Mouse (Mus musculus): Measurements from ENCODE around the gene Lmf2. TPM values are rescaled to one million over a fixed set of nuclear protein-coding genes. Genes with fewer than 3 reads are reported as not detected.

Gene Lmf2
- polyA plus RNA-seq, 1 experiment from 2014 or later = 66.9 TPM

Small RNA genes within 50 kb of the gene (microRNA-seq; reads per million reads assigned to microRNA genes)
- gene Mir6959 = not detected

Other genes starting within 250 kb of the Lmf2 start
- 13.2 and 13.5 TPM in 2 replicates for gene Tubgcp6, start 232.5 kb downstream of the Lmf2 start, polyA plus RNA-seq (2015; fragmentation: Nextera tagmentation; extraction: Ambion mirVana)
- gene Hdac10, start 227.0 kb downstream of the Lmf2 start, polyA plus RNA-seq (2015; fragmentation: Nextera tagmentation; extraction: Ambion mirVana) = 23.7 and 26.0 TPM in 2 replicates
- gene Mapk12, start 215.0 kb downstream of the Lmf2 start, polyA plus RNA-seq (2015; fragmentation: Nextera tagmentation; extraction: Ambion mirVana) = 3.6 and 6.0 TPM in 2 replicates
- gene Mapk11, start 206.0 kb downstream of the Lmf2 start, polyA plus RNA-seq (2015; fragmentation: Nextera tagmentation; extraction: Ambion mirVana) = 5.1 and 6.0 TPM in 2 replicates
- gene Plxnb2, start 174.9 kb downstream of the Lmf2 start, polyA plus RNA-seq (2015; fragmentation: Nextera tagmentation; extraction: Ambion mirVana) = 153 and 178 TPM in 2 replicates
- gene Dennd6b, start 159.2 kb downstream of the Lmf2 start, polyA plus RNA-seq (2015; fragmentation: Nextera tagmentation; extraction: Ambion mirVana) = 13.4 and 15.0 TPM in 2 replicates
- 20.2 and 24.4 TPM in 2 replicates for gene Ppp6r2, start 144.1 kb downstream of the Lmf2 start, polyA plus RNA-seq (2015; fragmentation: Nextera tagmentation; extraction: Ambion mirVana)
- 47.6 and 49.5 TPM in 2 replicates for gene Sbf1, start 40.3 kb downstream of the Lmf2 start, polyA plus RNA-seq (2015; fragmentation: Nextera tagmentation; extraction: Ambion mirVana)
- 0.71 and 0.99 TPM in 2 replicates for gene Adm2, start 32.9 kb downstream of the Lmf2 start, polyA plus RNA-seq (2015; fragmentation: Nextera tagmentation; extraction: Ambion mirVana)
- 0.54 and 0.66 TPM in 2 replicates for gene Miox, start 21.3 kb downstream of the Lmf2 start, polyA plus RNA-seq (2015; fragmentation: Nextera tagmentation; extraction: Ambion mirVana)
- 150 and 166 TPM in 2 replicates for gene Ncaph2, start 60 bp upstream of the Lmf2 start, polyA plus RNA-seq (2015; fragmentation: Nextera tagmentation; extraction: Ambion mirVana)
- gene Sco2, start 18.2 kb upstream of the Lmf2 start, polyA plus RNA-seq (2015; fragmentation: Nextera tagmentation; extraction: Ambion mirVana) = 6.0 and 6.1 TPM in 2 replicates
- gene Tymp, start 21.4 kb upstream of the Lmf2 start, polyA plus RNA-seq (2015; fragmentation: Nextera tagmentation; extraction: Ambion mirVana) = 1.3 and 1.4 TPM in 2 replicates
- 0.54 and 0.94 TPM in 2 replicates for gene Odf3b, start 23.6 kb upstream of the Lmf2 start, polyA plus RNA-seq (2015; fragmentation: Nextera tagmentation; extraction: Ambion mirVana)
- gene Klhdc7b, start 29.3 kb upstream of the Lmf2 start, polyA plus RNA-seq (2015; fragmentation: Nextera tagmentation; extraction: Ambion mirVana) = 0.04 TPM in 1 of 2 replicates, not detected in the other
- gene Syce3, start 54.8 kb upstream of the Lmf2 start, polyA plus RNA-seq (2015; fragmentation: Nextera tagmentation; extraction: Ambion mirVana) = not detected in 2 replicates
- 0.52 and 4.8 TPM in 2 replicates for gene Cpt1b, start 70.2 kb upstream of the Lmf2 start, polyA plus RNA-seq (2015; fragmentation: Nextera tagmentation; extraction: Ambion mirVana)
- gene C730034F03Rik, start 73.9 kb upstream of the Lmf2 start, polyA plus RNA-seq (2015; fragmentation: Nextera tagmentation; extraction: Ambion mirVana) = 2.8 and 3.5 TPM in 2 replicates
- not detected in 2 replicates for gene Gm44502, start 74.0 kb upstream of the Lmf2 start, polyA plus RNA-seq (2015; fragmentation: Nextera tagmentation; extraction: Ambion mirVana)
- 42.2 and 49.2 TPM in 2 replicates for gene Chkb, start 74.2 kb upstream of the Lmf2 start, polyA plus RNA-seq (2015; fragmentation: Nextera tagmentation; extraction: Ambion mirVana)
- gene Mapk8ip2, start 98.3 kb upstream of the Lmf2 start, polyA plus RNA-seq (2015; fragmentation: Nextera tagmentation; extraction: Ambion mirVana) = 3.7 and 3.9 TPM in 2 replicates
- 19.5 and 19.9 TPM in 2 replicates for gene Arsa, start 121.8 kb upstream of the Lmf2 start, polyA plus RNA-seq (2015; fragmentation: Nextera tagmentation; extraction: Ambion mirVana)
- 1.1 and 1.8 TPM in 2 replicates for gene Shank3, start 144.0 kb upstream of the Lmf2 start, polyA plus RNA-seq (2015; fragmentation: Nextera tagmentation; extraction: Ambion mirVana)
- gene Acr, start 212.7 kb upstream of the Lmf2 start, polyA plus RNA-seq (2015; fragmentation: Nextera tagmentation; extraction: Ambion mirVana) = not detected in 2 replicates
- gene Rabl2, start 236.3 kb upstream of the Lmf2 start, polyA plus RNA-seq (2015; fragmentation: Nextera tagmentation; extraction: Ambion mirVana) = 34.6 and 35.2 TPM in 2 replicates

Measured in stomach, embryonic 16.5 days (tissue).